Mouse (Mus musculus) thymus, adult 2 months (tissue): Measurements from ENCODE around the gene Foxo4.

Experiments
- CTCF ChIP-seq: fragments of 200-500 bp; IDR thresholded peaks from 2 replicates; pipeline ENCODE4 v1.5.1; 2012; ENCODE audit warnings: mild to moderate bottlenecking, control low read depth, low read length, moderate library complexity, borderline replicate concordance; ENCODE audit not compliant: control insufficient read depth, poor library complexity, insufficient read depth; ENCODE audit errors: extremely low read depth
- POLR2A ChIP-seq: fragments of 200-500 bp; IDR thresholded peaks from 2 replicates; pipeline ENCODE4 v1.6.1; 2012; ENCODE audit warnings: mild to moderate bottlenecking, low read length, control low read depth, moderate library complexity; ENCODE audit not compliant: control insufficient read depth, poor library complexity, insufficient read depth; ENCODE audit errors: extremely low read depth

- TF ChIP-seq CTCF (no peak), POLR2A (no peak)
Observed at GRCm38 (mm10) chrX:101299055-101299454, 44.7 kb downstream of the Foxo4 start, which contains the start of gene Nlgn3.
